Mouse (Mus musculus) forebrain, embryonic 13.5 days (tissue): ENCODE results near the gene Vdr. TPM values are rescaled to one million over a fixed set of nuclear protein-coding genes. Genes with fewer than 3 reads are reported as not detected.
A peak's percentile ranks its signal among the peaks of the same experiment; 100 is the strongest.

Experiments used
- ATAC-seq: fragments of 200-750 bp; cut with Nextera tagmentation; 2 replicates; pipeline ENCODE4 v1.8.0; 2017
- H3K27ac ChIP-seq: fragments of 300-500 bp; sonication (generic); 2 replicates; pipeline ENCODE4 v1.5.1; 2015; ENCODE audit warnings: inconsistent platforms, mild to moderate bottlenecking, moderate library complexity
- H3K27me3 ChIP-seq: fragments of 300-500 bp; sonication (generic); 2 replicates; pipeline ENCODE4 v1.6.1; 2015; ENCODE audit warnings: mild to moderate bottlenecking, inconsistent platforms
- H3K36me3 ChIP-seq: fragments of 300-500 bp; sonication (generic); 2 replicates; pipeline ENCODE4 v1.6.1; 2015; ENCODE audit warnings: mild to moderate bottlenecking, inconsistent platforms; ENCODE audit not compliant: poor library complexity, severe bottlenecking
- H3K4me1 ChIP-seq: fragments of 300-500 bp; sonication (generic); 2 replicates; pipeline ENCODE4 v1.6.1; 2015; ENCODE audit warnings: inconsistent platforms
- H3K4me2 ChIP-seq: fragments of 300-500 bp; sonication (generic); 2 replicates; pipeline ENCODE4 v1.6.1; 2015; ENCODE audit warnings: inconsistent platforms, mild to moderate bottlenecking, moderate library complexity
- H3K4me3 ChIP-seq: fragments of 300-500 bp; sonication (generic); 2 replicates; pipeline ENCODE4 v1.5.1; 2015; ENCODE audit warnings: mild to moderate bottlenecking, inconsistent platforms
- H3K9ac ChIP-seq: fragments of 300-500 bp; sonication (generic); 2 replicates; pipeline ENCODE4 v1.6.1; 2015; ENCODE audit warnings: mild to moderate bottlenecking, inconsistent platforms
- H3K9me3 ChIP-seq: fragments of 300-500 bp; sonication (generic); replicated peaks from 2 replicates; pipeline ENCODE4 v1.6.1; 2016; ENCODE audit warnings: inconsistent platforms
- WGBS: fragments of 180-500 bp; shearing (Covaris S2); methylation state at CpG from one replicate; pipeline ENCODE4 v1.1.7; 2015; 5-methylcytosine and 5-hydroxymethylcytosine counted together
- polyA plus RNA-seq: library from polyadenylated mRNA; unstranded; fragments of >200 nt; fragmentation: Nextera tagmentation; extraction: Ambion mirVana; gene quantifications from 2 replicates; pipeline ENCODE4 v1.2.1, GENCODE M21; 2015

The Vdr gene
- polyA plus RNA-seq, 1 experiment from 2014 or later = not detected

DNA sequence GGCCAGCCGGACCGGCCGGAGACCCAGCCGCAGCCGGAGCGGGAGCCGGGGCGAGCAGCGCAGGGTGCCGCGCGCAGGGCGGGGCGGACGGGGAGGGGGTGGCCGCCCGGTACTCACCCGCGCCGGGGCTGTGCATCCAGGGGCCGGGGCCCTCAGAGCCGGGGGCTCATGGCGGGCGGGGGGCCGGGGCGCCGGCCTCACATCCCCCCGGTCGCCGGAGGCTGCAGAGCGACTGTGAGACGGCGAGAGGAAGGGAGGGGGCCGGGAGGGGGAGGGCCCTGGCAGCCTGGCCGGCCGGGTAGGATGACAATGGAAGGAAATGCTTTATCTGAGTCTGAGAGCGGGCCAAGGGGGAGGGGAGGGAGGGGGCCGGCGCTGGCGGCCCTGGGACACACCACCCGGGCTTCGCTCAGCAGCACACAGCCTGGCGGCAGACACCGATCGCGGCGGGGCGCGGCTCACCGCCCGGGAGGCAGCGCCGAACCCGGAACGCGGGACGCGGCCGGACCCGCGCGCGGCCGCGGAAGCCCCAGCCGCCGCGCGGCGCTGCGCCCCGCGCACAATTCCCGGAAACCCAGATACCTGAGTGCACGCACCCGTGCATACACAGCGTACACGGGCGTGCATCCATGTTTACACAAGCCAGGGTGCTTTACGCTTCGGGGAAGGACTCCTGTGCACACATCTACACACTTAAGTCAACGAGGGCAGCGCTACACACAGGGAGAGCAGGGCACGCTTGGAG lies 79.0 kb downstream of the Vdr start:
- under 1% methylated on average over 59 of the region's 84 CpGs for WGBS
- Histone ChIP-seq H3K27me3 (peaks cover 11% of the 10 kb centered on the region), H3K4me3 (peak overlapping the region; percentile 83), H3K9me3 (no peaks in the 10 kb centered on the region), H3K36me3 (0 out of 2 replicates have a peak, but pooled peaks cover 3% of the 10 kb centered on the region), H3K9ac (peak overlapping the region; percentile 98), H3K4me1 (peaks cover 44% of the 10 kb centered on the region), H3K4me2 (peak overlapping the region; percentile 77), H3K27ac (peak overlapping the region; percentile 93)
- peak; percentile 84 for ATAC-seq

DNA sequence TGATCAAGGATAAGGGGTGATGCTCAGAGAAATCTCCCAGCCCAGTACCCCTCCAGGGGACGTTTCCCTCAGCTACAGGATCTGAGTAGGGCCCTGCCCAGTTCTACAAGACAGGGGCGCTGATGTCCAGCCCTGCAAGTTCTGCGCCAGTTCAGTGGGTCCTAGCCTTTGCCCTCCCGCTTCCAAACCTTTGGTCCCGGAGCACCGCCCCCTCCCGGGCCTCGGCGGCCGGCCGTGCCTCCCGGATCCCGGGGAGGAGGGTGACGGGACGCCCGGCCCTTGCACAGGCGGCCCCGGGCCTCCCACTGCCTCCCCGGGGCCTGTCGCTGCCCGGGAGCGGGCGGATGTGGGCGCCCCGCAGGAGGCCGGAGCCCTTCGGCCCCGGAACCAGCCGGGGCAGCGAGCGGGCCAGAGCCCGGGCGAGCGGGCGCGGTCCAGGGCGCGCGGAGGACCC lies 79.6 kb downstream of the Vdr start:
- Histone ChIP-seq H3K27me3 (peaks cover 14% of the 10 kb centered on the region), H3K36me3 (0 out of 2 replicates have a peak, but pooled peaks cover 5% of the 10 kb centered on the region), H3K4me3 (peak overlapping the region; percentile 83), H3K27ac (peak overlapping the region; percentile 93), H3K9me3 (no peaks in the 10 kb centered on the region), H3K4me1 (peaks cover 48% of the 10 kb centered on the region), H3K9ac (peak overlapping the region; percentile 98), H3K4me2 (peak overlapping the region; percentile 77)
- WGBS = 0% methylated on average over 33 of the region's 39 CpGs
- peak; percentile 56 for ATAC-seq

DNA sequence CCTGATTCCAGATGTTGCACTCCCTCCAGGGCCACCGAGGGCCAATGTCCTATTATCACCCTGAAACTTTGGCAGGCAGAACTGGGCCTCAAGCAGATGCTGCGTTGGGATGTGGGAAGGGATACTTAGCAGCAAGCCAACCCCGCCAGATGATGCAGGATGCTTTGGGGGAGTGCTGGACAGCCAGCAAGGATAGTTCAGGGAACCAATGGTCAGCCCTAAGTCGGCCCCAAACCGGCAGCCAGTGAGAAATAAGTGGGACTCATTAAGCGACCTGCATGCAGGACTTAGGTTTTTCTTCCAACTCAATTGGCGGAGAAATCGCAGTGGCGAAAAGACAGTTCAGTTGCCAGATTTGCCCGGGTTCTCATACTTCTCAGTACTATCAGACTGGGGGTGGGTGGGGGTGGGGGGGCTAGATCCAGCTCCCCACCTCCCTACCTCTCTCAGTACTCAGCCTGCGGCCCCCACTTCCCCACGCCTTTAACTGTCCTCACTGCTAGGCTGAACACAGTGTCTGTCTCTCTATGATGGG lies 80.1 kb downstream of the Vdr start:
- peaks cover 53% of the 10 kb centered on the region for H3K4me1 ChIP-seq
- peak overlapping the region; percentile 93 for H3K27ac ChIP-seq
- no peak for ATAC-seq
- peak overlapping the region; percentile 83 for H3K4me3 ChIP-seq
- H3K9ac ChIP-seq = peak overlapping the region; percentile 98
- peak overlapping the region; percentile 77 for H3K4me2 ChIP-seq
- 0 out of 2 replicates have a peak, but pooled peaks cover 5% of the 10 kb centered on the region for H3K36me3 ChIP-seq
- H3K27me3 ChIP-seq = peaks cover 14% of the 10 kb centered on the region
- H3K9me3 ChIP-seq = no peaks in the 10 kb centered on the region
- 13% methylated on average over 12 of the region's 12 CpGs for WGBS

GRCm38 (mm10) chr15:97829432-97829831 lies 81.0 kb downstream of the Vdr start:
- no peak overlapping the region for H3K27ac ChIP-seq
- H3K9me3 ChIP-seq = no peaks in the 10 kb centered on the region
- H3K4me3 ChIP-seq = 0 out of 2 replicates have a peak overlapping the region, but pooled peaks have one; percentile 83
- WGBS = 61% methylated on average over 2 of the region's 2 CpGs
- peaks cover 61% of the 10 kb centered on the region for H3K4me1 ChIP-seq
- 0 out of 2 replicates have a peak, but pooled peaks cover 5% of the 10 kb centered on the region for H3K36me3 ChIP-seq
- H3K27me3 ChIP-seq = peaks cover 14% of the 10 kb centered on the region
- H3K9ac ChIP-seq = 0 out of 2 replicates have a peak overlapping the region, but pooled peaks have one; percentile 98
- H3K4me2 ChIP-seq = peak overlapping the region; percentile 77
- no peak for ATAC-seq

- Histone ChIP-seq H3K27me3 (peaks cover 14% of the 10 kb centered on the region), H3K9ac (peak overlapping the region; percentile 34), H3K9me3 (no peaks in the 10 kb centered on the region), H3K4me2 (peak overlapping the region; percentile 77), H3K27ac (no peak overlapping the region; the same call in 1 of the 2 replicates), H3K36me3 (0 out of 2 replicates have a peak, but pooled peaks cover 5% of the 10 kb centered on the region), H3K4me3 (no peak overlapping the region), H3K4me1 (peaks cover 67% of the 10 kb centered on the region)
- no peak for ATAC-seq
- WGBS = 64% methylated on average over 5 of the region's 5 CpGs
Observed at GRCm38 (mm10) chr15:97828901-97829338, 81.5 kb downstream of the Vdr start.

DNA sequence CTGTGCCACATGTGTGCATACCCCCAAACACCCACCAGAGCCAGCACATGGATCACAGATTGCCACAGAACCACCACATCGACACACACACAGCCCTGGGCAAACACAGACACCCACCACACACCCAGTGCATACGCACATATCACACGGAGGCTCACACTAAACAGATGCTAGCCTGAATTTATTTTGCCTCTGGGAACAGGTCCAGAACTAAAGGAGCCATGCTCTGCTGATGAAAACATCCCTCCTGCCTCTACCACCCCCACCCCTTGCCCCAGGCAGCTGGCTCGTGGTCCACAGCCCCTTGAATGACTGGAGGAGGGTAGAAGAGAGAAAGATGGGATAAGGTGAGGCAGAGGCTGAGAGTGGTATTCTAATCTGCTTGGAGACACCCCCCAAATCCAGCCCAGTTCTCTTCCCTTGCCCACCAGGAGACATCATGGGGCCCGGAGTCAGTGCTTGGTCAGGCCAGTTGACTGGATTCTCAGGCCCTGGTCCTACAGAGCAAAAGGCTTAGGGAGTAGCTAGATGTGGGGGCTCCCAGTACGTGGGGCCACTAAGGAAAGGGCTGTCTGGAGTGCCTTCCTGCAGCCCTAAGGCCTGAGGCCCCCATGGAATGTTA lies 82.1 kb downstream of the Vdr start:
- H3K9me3 ChIP-seq = no peaks in the 10 kb centered on the region
- peaks cover 11% of the 10 kb centered on the region for H3K27me3 ChIP-seq
- H3K36me3 ChIP-seq = 0 out of 2 replicates have a peak, but pooled peaks cover 5% of the 10 kb centered on the region
- H3K4me2 ChIP-seq = peak overlapping the region; percentile 77; the same call in 1 of the 2 replicates
- H3K4me3 ChIP-seq = no peak overlapping the region
- no peak overlapping the region; the same call in 1 of the 2 replicates for H3K27ac ChIP-seq
- peak overlapping the region; percentile 34; the same call in 1 of the 2 replicates for H3K9ac ChIP-seq
- peaks cover 72% of the 10 kb centered on the region for H3K4me1 ChIP-seq
- WGBS = 50% methylated on average over 6 of the region's 6 CpGs
- no peak for ATAC-seq

GRCm38 (mm10) chr15:97827401-97827800 lies 83.0 kb downstream of the Vdr start:
- Histone ChIP-seq H3K4me1 (peaks cover 73% of the 10 kb centered on the region), H3K36me3 (0 out of 2 replicates have a peak, but pooled peaks cover 5% of the 10 kb centered on the region), H3K27ac (no peak overlapping the region), H3K9me3 (no peaks in the 10 kb centered on the region), H3K4me2 (no peak overlapping the region), H3K27me3 (peaks cover 5% of the 10 kb centered on the region; the same call in 1 of the 2 replicates), H3K9ac (no peak overlapping the region), H3K4me3 (no peak overlapping the region)
- 88% methylated on average over 8 of the region's 8 CpGs for WGBS
- no peak for ATAC-seq

- Histone ChIP-seq H3K4me1 (peaks cover 75% of the 10 kb centered on the region), H3K27ac (no peak overlapping the region), H3K4me3 (no peak overlapping the region), H3K9ac (0 out of 2 replicates have a peak overlapping the region, but pooled peaks have one; percentile 48), H3K9me3 (no peaks in the 10 kb centered on the region), H3K36me3 (0 out of 2 replicates have a peak, but pooled peaks cover 5% of the 10 kb centered on the region), H3K4me2 (no peak overlapping the region), H3K27me3 (0 out of 2 replicates have a peak, but pooled peaks cover 3% of the 10 kb centered on the region)
- WGBS = 72% methylated on average over 5 of the region's 5 CpGs
- ATAC-seq = no peak
Observed at GRCm38 (mm10) chr15:97826588-97827261, 83.7 kb downstream of the Vdr start.

GRCm38 (mm10) chr15:97825941-97826587 lies 84.4 kb downstream of the Vdr start:
- Histone ChIP-seq H3K4me3 (no peak overlapping the region), H3K4me2 (peak overlapping the region; percentile 50), H3K9me3 (no peaks in the 10 kb centered on the region), H3K36me3 (0 out of 2 replicates have a peak, but pooled peaks cover 5% of the 10 kb centered on the region), H3K4me1 (peaks cover 81% of the 10 kb centered on the region), H3K27me3 (0 out of 2 replicates have a peak, but pooled peaks cover 3% of the 10 kb centered on the region), H3K9ac (peak overlapping the region; percentile 48), H3K27ac (no peak overlapping the region)
- no peak for ATAC-seq
- 56% methylated on average over 12 of the region's 12 CpGs for WGBS

- no peak; the same call in 1 of the 2 replicates for ATAC-seq
- H3K9ac ChIP-seq = peak overlapping the region; percentile 48
- H3K4me1 ChIP-seq = peaks cover 76% of the 10 kb centered on the region
- peak overlapping the region; percentile 16 for H3K4me3 ChIP-seq
- peaks cover 9% of the 10 kb centered on the region; the same call in 1 of the 2 replicates for H3K36me3 ChIP-seq
- 0 out of 2 replicates have a peak, but pooled peaks cover 3% of the 10 kb centered on the region for H3K27me3 ChIP-seq
- WGBS = 13% methylated on average over 29 of the region's 29 CpGs
- peak overlapping the region; percentile 50 for H3K4me2 ChIP-seq
- H3K27ac ChIP-seq = no peak overlapping the region
- H3K9me3 ChIP-seq = no peaks in the 10 kb centered on the region
Observed at GRCm38 (mm10) chr15:97825071-97825940, 85.1 kb downstream of the Vdr start.
